ENCODE assay signal across 10 mouse cellular contexts in genomic region chr13:97510431-97511261, GRCm38 (mm10).
DNase-seq lines count a peak whose midpoint lies in the region; ATAC-seq and TF ChIP-seq lines count a peak whose summit lies in the region.
"Had no signal": no experiment of that assay in that cellular context is flagged by ENCODE, and none has a peak within 500 bp of the region (broad histone marks: within the 10 kb centered on the region; RNA-seq: fewer than 3 reads in every experiment).

No protein-coding gene starts in this region.

- H3K27ac ChIP-seq in forebrain, embryonic 10.5 days = peak overlapping the region; percentile 64
- no peak overlapping the region for H3K27ac ChIP-seq in forebrain, embryonic 13.5 days
- 0 out of 2 replicates have a peak overlapping the region, but pooled peaks have one; percentile 6 for H3K27ac ChIP-seq in midbrain, embryonic 12.5 days (replicated peaks)
- H3K27ac ChIP-seq in midbrain, embryonic 15.5 days = no peak overlapping the region
- no peak overlapping the region for H3K27ac ChIP-seq in intestine, postnatal 0 days (ENCODE audit: low read depth, low read length)

- no peak for DNase-seq in forebrain, embryonic 10.5 days (ENCODE audit: extremely low spot score, low spot score)
- DNase-seq in testis, postnatal 14 days (ENCODE audit: low spot score) = peak; percentile 48
- DNase-seq in frontal cortex, postnatal 25 days (ENCODE audit: low spot score in 2 of 2) = no peak
- DNase-seq in spleen, postnatal 36 days (ENCODE audit: low spot score in 2 of 2) = no peak
- DNase-seq: kidney, postnatal 10 days had no signal

- no peaks in the 10 kb centered on the region for H3K9me3 ChIP-seq in forebrain, embryonic 10.5 days
- H3K9me3 ChIP-seq in forebrain, embryonic 13.5 days (replicated peaks) = no peaks in the 10 kb centered on the region
- H3K9me3 ChIP-seq in midbrain, embryonic 12.5 days = no peaks in the 10 kb centered on the region
- H3K9me3 ChIP-seq in midbrain, embryonic 15.5 days = no peaks in the 10 kb centered on the region
- H3K9me3 ChIP-seq in intestine, postnatal 0 days (ENCODE audit: control insufficient read depth) = no peaks in the 10 kb centered on the region

- no peak for TF ChIP-seq CTCF in intestine, postnatal 0 days (IDR thresholded peaks at IDR 0.05; ENCODE audit: low read depth)

- ATAC-seq in forebrain, embryonic 13.5 days = no peak
- ATAC-seq in midbrain, embryonic 12.5 days (ENCODE audit: low FRiP score, low read depth) = no peak
- ATAC-seq in midbrain, embryonic 15.5 days (replicated peaks) = no peak
- ATAC-seq in intestine, postnatal 0 days = peak; percentile 33; the same call in 1 of the 2 replicates

- H3K36me3 ChIP-seq in forebrain, embryonic 10.5 days (replicated peaks) = no peaks in the 10 kb centered on the region
- H3K36me3 ChIP-seq in forebrain, embryonic 13.5 days (ENCODE audit: poor library complexity, severe bottlenecking) = no peaks in the 10 kb centered on the region
- H3K36me3 ChIP-seq in midbrain, embryonic 12.5 days = no peaks in the 10 kb centered on the region
- no peaks in the 10 kb centered on the region for H3K36me3 ChIP-seq in midbrain, embryonic 15.5 days (replicated peaks)
- no peaks in the 10 kb centered on the region for H3K36me3 ChIP-seq in intestine, postnatal 0 days (ENCODE audit: control insufficient read depth, insufficient read depth)

- H3K9ac ChIP-seq in forebrain, embryonic 13.5 days = no peak overlapping the region
- no peak overlapping the region for H3K9ac ChIP-seq in midbrain, embryonic 12.5 days (replicated peaks)
- no peak overlapping the region for H3K9ac ChIP-seq in midbrain, embryonic 15.5 days
- H3K9ac ChIP-seq in intestine, postnatal 0 days (ENCODE audit: low read depth, low read length) = no peak overlapping the region

- H3K4me1 ChIP-seq in forebrain, embryonic 10.5 days = peaks cover 35% of the 10 kb centered on the region
- H3K4me1 ChIP-seq in forebrain, embryonic 13.5 days = peaks cover 7% of the 10 kb centered on the region
- peaks cover 16% of the 10 kb centered on the region for H3K4me1 ChIP-seq in midbrain, embryonic 12.5 days
- peaks cover 7% of the 10 kb centered on the region; the same call in 1 of the 2 replicates for H3K4me1 ChIP-seq in midbrain, embryonic 15.5 days
- H3K4me1 ChIP-seq in intestine, postnatal 0 days (replicated peaks; ENCODE audit: control insufficient read depth, insufficient read depth, low read length) = no peaks in the 10 kb centered on the region

- no peaks in the 10 kb centered on the region for H3K27me3 ChIP-seq in forebrain, embryonic 10.5 days (ENCODE audit: poor library complexity, severe bottlenecking)
- no peaks in the 10 kb centered on the region for H3K27me3 ChIP-seq in forebrain, embryonic 13.5 days
- H3K27me3 ChIP-seq in midbrain, embryonic 12.5 days = no peaks in the 10 kb centered on the region; the same call in 1 of the 2 replicates
- H3K27me3 ChIP-seq in midbrain, embryonic 15.5 days (replicated peaks) = no peaks in the 10 kb centered on the region
- 0 out of 2 replicates have a peak, but pooled peaks cover 3% of the 10 kb centered on the region for H3K27me3 ChIP-seq in intestine, postnatal 0 days (replicated peaks; ENCODE audit: control insufficient read depth, insufficient read depth, low read length)

- H3K4me3 ChIP-seq in forebrain, embryonic 10.5 days = no peak overlapping the region
- H3K4me3 ChIP-seq in forebrain, embryonic 13.5 days = no peak overlapping the region
- no peak overlapping the region for H3K4me3 ChIP-seq in midbrain, embryonic 12.5 days
- H3K4me3 ChIP-seq in midbrain, embryonic 15.5 days = no peak overlapping the region
- H3K4me3 ChIP-seq in intestine, postnatal 0 days (ENCODE audit: low read depth, low read length) = no peak overlapping the region
- H3K4me3 ChIP-seq: erythroblast, embryonic 14.5 days had no signal

- WGBS in forebrain, embryonic 10.5 days = 84% methylated on average over 10 of the region's 10 CpGs
- 85% methylated on average over 10 of the region's 10 CpGs for WGBS in forebrain, embryonic 13.5 days
- WGBS in midbrain, embryonic 12.5 days = 73% methylated on average over 10 of the region's 10 CpGs
- 72% methylated on average over 10 of the region's 10 CpGs for WGBS in midbrain, embryonic 15.5 days
- WGBS in intestine, postnatal 0 days = 45% methylated on average over 10 of the region's 10 CpGs

- no peak overlapping the region for H3K4me2 ChIP-seq in forebrain, embryonic 13.5 days
- no peak overlapping the region for H3K4me2 ChIP-seq in midbrain, embryonic 12.5 days (replicated peaks)
- H3K4me2 ChIP-seq in midbrain, embryonic 15.5 days = no peak overlapping the region
- no peak overlapping the region for H3K4me2 ChIP-seq in intestine, postnatal 0 days (replicated peaks; ENCODE audit: low read depth)

Comparison
In these comparisons a context has a peak if more than half of its experiments do, and no peak if none do; other contexts are left out.
1. H3K27ac ChIP-seq: peak in forebrain, embryonic 10.5 days (single experiment) and midbrain, embryonic 12.5 days (single experiment); none in forebrain, embryonic 13.5 days (single experiment), midbrain, embryonic 15.5 days (single experiment) and intestine, postnatal 0 days (single experiment).